Mouse (Mus musculus) heart, adult 9 months (tissue): Measurements from ENCODE around the gene Rnf8.

ENCODE experiments used
- DNase-seq, 2 experiments: peaks; one replicate each; pipeline ENCODE4 v3.0.0; 2022; ENCODE audit warnings: low spot score in 2 of 2

The Rnf8 gene

GRCm38 (mm10) chr17:29623488-29623887, 8.9 kb downstream of the Rnf8 start:
- no peak for DNase-seq

GRCm38 (mm10) chr17:29627285-29627684, 12.7 kb downstream of the Rnf8 start:
- DNase-seq, result peak in 1 of 2 experiments; percentile 17

GRCm38 (mm10) chr17:29628946-29629345, 14.4 kb downstream of the Rnf8 start:
- DNase-seq, result no peak

GRCm38 (mm10) chr17:29629620-29630019, 15.0 kb downstream of the Rnf8 start:
- DNase-seq, result no peak

- DNase-seq, result no peak
These were observed 17.7 kb downstream of the Rnf8 start for GRCm38 (mm10) chr17:29632312-29632711.

- DNase-seq, result no peak
These were observed 20.9 kb downstream of the Rnf8 start for GRCm38 (mm10) chr17:29635492-29635891.

GRCm38 (mm10) chr17:29636118-29636517, 21.5 kb downstream of the Rnf8 start:
- DNase-seq, result peak in 1 of 2 experiments; percentile 9

GRCm38 (mm10) chr17:29637377-29637776, 22.8 kb downstream of the Rnf8 start:
- peak; percentile 22 to 36 for DNase-seq

- DNase-seq, result peak; percentile 21
These were observed 23.3 kb downstream of the Rnf8 start for GRCm38 (mm10) chr17:29637895-29638294.

GRCm38 (mm10) chr17:29640971-29641370, 26.4 kb downstream of the Rnf8 start:
- no peak for DNase-seq

- no peak for DNase-seq
These were observed 27.6 kb downstream of the Rnf8 start for GRCm38 (mm10) chr17:29642219-29642618.

GRCm38 (mm10) chr17:29658249-29658648, 43.7 kb downstream of the Rnf8 start:
- DNase-seq, result no peak

- peak; percentile 96 for DNase-seq
These were observed 45.6 kb downstream of the Rnf8 start, which contains the start of gene Cmtr1 for GRCm38 (mm10) chr17:29660076-29660761. Cmtr1 (plus strand) TSS chr17:29660595.

GRCm38 (mm10) chr17:29660762-29661391, 46.3 kb downstream of the Rnf8 start:
- no peak for DNase-seq

- DNase-seq, result no peak
These were observed 47.6 kb downstream of the Rnf8 start for GRCm38 (mm10) chr17:29662145-29662544.

- no peak for DNase-seq
These were observed 53.7 kb downstream of the Rnf8 start for GRCm38 (mm10) chr17:29668051-29668986.

GRCm38 (mm10) chr17:29669030-29669429, 54.4 kb downstream of the Rnf8 start:
- no peak for DNase-seq

- DNase-seq, result no peak
These were observed 55.3 kb downstream of the Rnf8 start for GRCm38 (mm10) chr17:29669936-29670335.

- DNase-seq, result peak in 1 of 2 experiments; percentile 15
These were observed 56.4 kb downstream of the Rnf8 start for GRCm38 (mm10) chr17:29671021-29671420.

- DNase-seq, result no peak
These were observed 58.7 kb downstream of the Rnf8 start for GRCm38 (mm10) chr17:29673325-29673724.

- DNase-seq, result no peak
These were observed 63.9 kb downstream of the Rnf8 start for GRCm38 (mm10) chr17:29678526-29678925.
